26 mouse cellular contexts compared by ENCODE assay signal in the genomic region with DNA sequence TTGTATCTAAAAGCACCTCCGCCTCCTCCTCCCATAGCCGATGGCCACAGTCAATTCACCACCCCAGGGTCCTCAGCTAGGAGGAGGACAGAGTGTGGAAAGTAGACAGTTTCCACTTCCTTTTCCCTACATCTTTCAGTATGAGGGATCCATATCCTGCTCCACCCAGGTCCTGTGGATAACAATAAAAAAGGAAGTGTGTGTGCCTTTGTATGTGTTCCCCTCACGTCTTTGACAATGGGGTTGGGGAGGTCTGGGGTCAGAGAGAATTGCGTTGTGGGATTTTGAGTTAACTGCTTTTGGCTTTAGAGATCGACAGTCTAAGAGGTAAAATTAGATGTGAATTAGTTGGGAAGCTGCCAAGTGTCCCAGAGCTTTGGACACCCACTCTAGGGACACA. TPM values are rescaled to one million over a fixed set of nuclear protein-coding genes. Genes with fewer than 3 reads are reported as not detected.
A peak's percentile ranks its signal among the peaks of the same experiment; 100 is the strongest.
DNase-seq lines count a peak whose midpoint lies in the region; ATAC-seq and TF ChIP-seq lines count a peak whose summit lies in the region.
"Had no signal": no experiment of that assay in that cellular context is flagged by ENCODE, and none has a peak within 500 bp of the region (broad histone marks: within the 10 kb centered on the region; RNA-seq: fewer than 3 reads in every experiment).

No protein-coding gene starts in this region.

- 43% methylated on average over 5 of the region's 5 CpGs for WGBS in heart, embryonic 15.5 days
- 45% methylated on average over 5 of the region's 5 CpGs for WGBS in lung, adult 2 months
- 76% methylated on average over 5 of the region's 5 CpGs for WGBS in intestine, embryonic 16.5 days

- no peaks in the 10 kb centered on the region for H3K9me3 ChIP-seq in heart, embryonic 15.5 days (replicated peaks)
- H3K9me3 ChIP-seq in ES-E14 (ENCODE audit: control insufficient read depth, insufficient read depth, low read depth, low read length): no peaks in the 10 kb centered on the region
- H3K9me3 ChIP-seq in intestine, embryonic 16.5 days (ENCODE audit: control insufficient read depth, low read length): no peaks in the 10 kb centered on the region
- H3K9me3 ChIP-seq: embryonic facial prominence, embryonic 15.5 days; hindbrain, embryonic 12.5 days; limb, embryonic 10.5 days; liver, embryonic 15.5 days had no signal

- TF ChIP-seq POLR2A in lung, adult 2 months (IDR thresholded peaks at IDR 0.05; ENCODE audit: borderline replicate concordance, extremely low read depth, low read depth, low read length): no peak

- no peak overlapping the region for H3K4me2 ChIP-seq in heart, embryonic 15.5 days
- no peak overlapping the region for H3K4me2 ChIP-seq in intestine, embryonic 16.5 days (ENCODE audit: low read depth, low read length)
- H3K4me2 ChIP-seq: embryonic facial prominence, embryonic 15.5 days; hindbrain, embryonic 12.5 days; liver, embryonic 15.5 days had no signal

- TF ChIP-seq CTCF in lung, adult 2 months (IDR thresholded peaks at IDR 0.05; ENCODE audit: insufficient read depth, low read length): no peak

- no peak for ATAC-seq in heart, embryonic 15.5 days (replicated peaks; ENCODE audit: insufficient number of reproducible peaks, insufficient read depth, low FRiP score, low read depth)
- ATAC-seq in intestine, embryonic 16.5 days: no peak
- ATAC-seq: forebrain, embryonic 14.5 days had no signal

- H3K4me3 ChIP-seq in heart, embryonic 15.5 days: no peak overlapping the region
- H3K4me3 ChIP-seq in lung, adult 2 months (replicated peaks; ENCODE audit: extremely low read depth, low read depth, low read length): no peak overlapping the region
- peak overlapping the region; percentile 56 to 62; a peak in 3 of 4 replicates for H3K4me3 ChIP-seq in ES-E14 (ENCODE audit: insufficient read depth in 1 of 2, low read depth in 1 of 2, low read length in 2 of 2, poor library complexity in 1 of 2, severe bottlenecking in 1 of 2)
- no peak overlapping the region for H3K4me3 ChIP-seq in intestine, embryonic 16.5 days (ENCODE audit: low read length)
- H3K4me3 ChIP-seq: embryonic facial prominence, embryonic 15.5 days; hindbrain, embryonic 12.5 days; left cerebral cortex, adult 2 months; limb, embryonic 10.5 days; liver, embryonic 15.5 days had no signal

- intact Hi-C loops in heart, postnatal 36 days (cut with DNase I): no loop called here

- H3K36me3 ChIP-seq in heart, embryonic 15.5 days: no peaks in the 10 kb centered on the region
- H3K36me3 ChIP-seq in ES-E14 (ENCODE audit: control insufficient read depth, insufficient read depth, low read length, poor library complexity, severe bottlenecking): no peaks in the 10 kb centered on the region
- no peaks in the 10 kb centered on the region for H3K36me3 ChIP-seq in intestine, embryonic 16.5 days (ENCODE audit: control insufficient read depth, insufficient read depth, low read length)
- H3K36me3 ChIP-seq: embryonic facial prominence, embryonic 15.5 days; hindbrain, embryonic 12.5 days; limb, embryonic 10.5 days; liver, embryonic 15.5 days had no signal

- DNase-seq in heart, postnatal 36 days: no peak
- DNase-seq in lung, postnatal 10 days: peak; percentile 33
- no peak for DNase-seq in lung, adult 2 months
- no peak for DNase-seq in ES-E14 (ENCODE audit: low read depth, low spot score)
- no peak for DNase-seq in frontal cortex, postnatal 14 days (ENCODE audit: low spot score in 2 of 2)
- DNase-seq: cerebellum, adult 11 months; cerebellum, adult 9-11 months; gastrocnemius, postnatal 10 days; kidney, adult 2 months; liver; right cerebral cortex, adult 18-20 months; right cerebral cortex, postnatal 4 days; thymus, adult 18-20 months; thymus, postnatal 4 days had no signal

- in situ Hi-C loops in ES-E14 (cut with MboI; ENCODE audit: low sequenced_read_pairs in 2 of 2, unreplicated experiment in 2 of 2): no loop called here

- H3K27me3 ChIP-seq in heart, embryonic 15.5 days: no peaks in the 10 kb centered on the region
- H3K27me3 ChIP-seq in intestine, embryonic 16.5 days (replicated peaks; ENCODE audit: control insufficient read depth, insufficient read depth, low read length): no peaks in the 10 kb centered on the region
- H3K27me3 ChIP-seq: embryonic facial prominence, embryonic 15.5 days had no signal

- H3K27ac ChIP-seq in heart, embryonic 15.5 days: peak overlapping the region; percentile 94
- no peak overlapping the region; the same call in 1 of the 2 replicates for H3K27ac ChIP-seq in ES-E14 (ENCODE audit: insufficient read depth, low read depth, low read length, poor library complexity, severe bottlenecking)
- H3K27ac ChIP-seq in intestine, embryonic 16.5 days (ENCODE audit: low read length): peak overlapping the region; percentile 27; the same call in 1 of the 2 replicates
- H3K27ac ChIP-seq: embryonic facial prominence, embryonic 15.5 days; hindbrain, embryonic 12.5 days; kidney, postnatal 0 days; left cerebral cortex, adult 2 months; liver, embryonic 15.5 days; macrophage had no signal

- H3K4me1 ChIP-seq in heart, embryonic 15.5 days (replicated peaks): peaks cover 56% of the 10 kb centered on the region
- no peaks in the 10 kb centered on the region for H3K4me1 ChIP-seq in lung, adult 2 months (ENCODE audit: control insufficient read depth, insufficient read depth, low read length)
- peaks cover 17 to 42% of the 10 kb centered on the region in 2 experiments for H3K4me1 ChIP-seq in ES-E14 (ENCODE audit: control insufficient read depth in 2 of 2, insufficient read depth in 2 of 2, low read length in 2 of 2, poor library complexity in 1 of 2)
- peaks cover 43% of the 10 kb centered on the region for H3K4me1 ChIP-seq in intestine, embryonic 16.5 days (ENCODE audit: control insufficient read depth, insufficient read depth, low read length)

- H3K9ac ChIP-seq in heart, embryonic 15.5 days: no peak overlapping the region
- no peak overlapping the region; the same call in 1 of the 2 replicates for H3K9ac ChIP-seq in ES-E14 (ENCODE audit: insufficient read depth, low read depth, low read length, poor library complexity, severe bottlenecking)
- no peak overlapping the region for H3K9ac ChIP-seq in intestine, embryonic 16.5 days (ENCODE audit: low read depth, low read length)
- H3K9ac ChIP-seq: embryonic facial prominence, embryonic 15.5 days; hindbrain, embryonic 12.5 days; liver, embryonic 15.5 days had no signal

TF ChIP-seq in ES-E14, 5 proteins besides CTCF, POLR2A, EP300 and RAD21:
- no peak for TF ChIP-seq ZNF384 (IDR thresholded peaks at IDR 0.05; ENCODE audit: low read depth, low read length)
- no peak for TF ChIP-seq MAFK (IDR thresholded peaks at IDR 0.05; ENCODE audit: insufficient read depth, low read depth, low read length)
- TF ChIP-seq HCFC1 (IDR thresholded peaks at IDR 0.05; ENCODE audit: borderline replicate concordance, insufficient read depth, low read length): no peak
- TF ChIP-seq CHD2 (IDR thresholded peaks at IDR 0.05; ENCODE audit: low read depth, low read length): no peak
- no peak for TF ChIP-seq ZC3H11A (IDR thresholded peaks at IDR 0.05; ENCODE audit: borderline replicate concordance, low read depth, low read length)

RNA-seq across cellular contexts. Expression of gene Inha, which starts 3.3 kb away (rescaled TPM):
- polyA plus RNA-seq in heart, embryonic 15.5 days (2015; fragmentation: Nextera tagmentation; extraction: Ambion mirVana): 4.1 and 5.9 TPM in 2 replicates
- total RNA-seq in heart, postnatal 36 days (2021): 1 to 10 TPM; 3.6 TPM
- 13.6 and 14.3 TPM in 2 replicates for polyA plus RNA-seq in lung, adult 2 months (2012; rRNA removed)
- total RNA-seq in ES-E14 (2012; rRNA removed): 0.80 and 1.6 TPM in 2 replicates
- 6.6 and 7.3 TPM in 2 replicates for polyA plus RNA-seq in intestine, embryonic 16.5 days (2015; fragmentation: Nextera tagmentation; extraction: Ambion mirVana)
- total RNA-seq: common myeloid progenitor, adult 5-6 weeks; granulocyte monocyte progenitor cell, adult 5-6 weeks had no signal
- polyA plus RNA-seq: macrophage had no signal

RNA-seq across cellular contexts. Expression of gene Obsl1, which starts 3.9 kb away (rescaled TPM):
- 95.1 and 122 TPM in 2 replicates for polyA plus RNA-seq in heart, embryonic 15.5 days (2015; fragmentation: Nextera tagmentation; extraction: Ambion mirVana)
- 100 to 1,000 TPM; 130 to 136 TPM for total RNA-seq in heart, postnatal 36 days (2021)
- 20.7 and 26.1 TPM in 2 replicates for polyA plus RNA-seq in lung, adult 2 months (2012; rRNA removed)
- 45.0 and 52.2 TPM in 2 replicates for total RNA-seq in ES-E14 (2012; rRNA removed)
- polyA plus RNA-seq in intestine, embryonic 16.5 days (2015; fragmentation: Nextera tagmentation; extraction: Ambion mirVana): 38.7 and 42.7 TPM in 2 replicates
- total RNA-seq: granulocyte monocyte progenitor cell, adult 5-6 weeks had no signal
- polyA plus RNA-seq: macrophage had no signal

RNA-seq across cellular contexts. Expression of gene Stk11ip, which starts 11.2 kb away (rescaled TPM):
- polyA plus RNA-seq in heart, embryonic 15.5 days (2015; fragmentation: Nextera tagmentation; extraction: Ambion mirVana): 10.4 and 15.8 TPM in 2 replicates
- total RNA-seq in heart, postnatal 36 days (2021): 10 to 100 TPM in 1 of 2 experiments, 1 to 10 TPM in 1; 9.2 to 14.1 TPM
- 44.1 and 50.6 TPM in 2 replicates for polyA plus RNA-seq in lung, adult 2 months (2012; rRNA removed)
- 26.8 and 41.8 TPM in 2 replicates for total RNA-seq in ES-E14 (2012; rRNA removed)
- 16.6 and 17.8 TPM in 2 replicates for polyA plus RNA-seq in intestine, embryonic 16.5 days (2015; fragmentation: Nextera tagmentation; extraction: Ambion mirVana)

RNA-seq across cellular contexts. Expression of gene Tmem198, which starts 30.8 kb away (rescaled TPM):
- 0.39 and 0.80 TPM in 2 replicates for polyA plus RNA-seq in heart, embryonic 15.5 days (2015; fragmentation: Nextera tagmentation; extraction: Ambion mirVana)
- total RNA-seq in heart, postnatal 36 days (2021): under 1 TPM; 0.11 to 0.19 TPM
- 5.2 and 7.4 TPM in 2 replicates for polyA plus RNA-seq in lung, adult 2 months (2012; rRNA removed)
- total RNA-seq in ES-E14 (2012; rRNA removed): 1.6 TPM in 2 replicates
- 1.5 and 1.9 TPM in 2 replicates for polyA plus RNA-seq in intestine, embryonic 16.5 days (2015; fragmentation: Nextera tagmentation; extraction: Ambion mirVana)
- total RNA-seq: granulocyte monocyte progenitor cell, adult 5-6 weeks had no signal
- polyA plus RNA-seq: macrophage had no signal

RNA-seq across cellular contexts. Expression of gene Chpf, which starts 31.0 kb away (rescaled TPM):
- 23.9 and 36.6 TPM in 2 replicates for polyA plus RNA-seq in heart, embryonic 15.5 days (2015; fragmentation: Nextera tagmentation; extraction: Ambion mirVana)
- 10 to 100 TPM; 25.5 to 26.8 TPM for total RNA-seq in heart, postnatal 36 days (2021)
- polyA plus RNA-seq in lung, adult 2 months (2012; rRNA removed): 89.7 and 127 TPM in 2 replicates
- total RNA-seq in ES-E14 (2012; rRNA removed): 43.5 and 80.3 TPM in 2 replicates
- polyA plus RNA-seq in intestine, embryonic 16.5 days (2015; fragmentation: Nextera tagmentation; extraction: Ambion mirVana): 25.2 and 28.8 TPM in 2 replicates

Comparison
In these comparisons a context has a peak if more than half of its experiments do, and no peak if none do; other contexts are left out.
1. H3K4me3 ChIP-seq: peak in ES-E14 (2 of 2); none in heart, embryonic 15.5 days (single experiment), lung, adult 2 months (single experiment) and intestine, embryonic 16.5 days (single experiment).